Mouse (Mus musculus) cerebellum, adult 2 months (tissue): Measurements from ENCODE around the gene Efr3b.

Source experiments
- CTCF ChIP-seq: fragments of 200-500 bp; IDR thresholded peaks from 2 replicates; pipeline ENCODE4 v1.5.1; 2011; ENCODE audit warnings: low read depth, mild to moderate bottlenecking, control low read depth, low read length, moderate library complexity, borderline replicate concordance; ENCODE audit not compliant: insufficient read depth
- POLR2A ChIP-seq: fragments of 200-500 bp; IDR thresholded peaks from 2 replicates; pipeline ENCODE4 v1.6.1; 2011; ENCODE audit warnings: low read length, control low read depth, borderline replicate concordance; ENCODE audit not compliant: insufficient read depth

- TF ChIP-seq CTCF (no peak), POLR2A (no peak)
Observed at GRCm38 (mm10) chr12:4083441-4083840, 44.7 kb upstream of the Efr3b start.
